Mouse (Mus musculus) urinary bladder, postnatal 10 days (tissue): Measurements from ENCODE around the gene Nck1.

Source experiments
- DNase-seq: peaks from one replicate; pipeline ENCODE4 v3.0.0; 2022; ENCODE audit warnings: low spot score

The Nck1 gene

GRCm38 (mm10) chr9:100469681-100470080, 76.3 kb downstream of the Nck1 start:
- DNase-seq = no peak

GRCm38 (mm10) chr9:100468151-100468550, 77.8 kb downstream of the Nck1 start:
- no peak for DNase-seq

GRCm38 (mm10) chr9:100467653-100468052, 78.3 kb downstream of the Nck1 start:
- no peak for DNase-seq

GRCm38 (mm10) chr9:100466743-100467142, 79.2 kb downstream of the Nck1 start:
- no peak for DNase-seq

- DNase-seq = no peak
Observed at GRCm38 (mm10) chr9:100465988-100466387, 79.9 kb downstream of the Nck1 start.

- DNase-seq = no peak
Observed at GRCm38 (mm10) chr9:100465380-100465779, 80.6 kb downstream of the Nck1 start.

GRCm38 (mm10) chr9:100463771-100464170, 82.2 kb downstream of the Nck1 start:
- no peak for DNase-seq

- no peak for DNase-seq
Observed at GRCm38 (mm10) chr9:100462098-100462497, 83.8 kb downstream of the Nck1 start.

- no peak for DNase-seq
Observed at GRCm38 (mm10) chr9:100461671-100462070, 84.3 kb downstream of the Nck1 start.

- no peak for DNase-seq
Observed at GRCm38 (mm10) chr9:100460203-100460602, 85.7 kb downstream of the Nck1 start.

- DNase-seq = no peak
Observed at GRCm38 (mm10) chr9:100457971-100458681, 87.8 kb downstream of the Nck1 start.

- DNase-seq = no peak
Observed at GRCm38 (mm10) chr9:100454664-100454993, 91.3 kb downstream of the Nck1 start.

GRCm38 (mm10) chr9:100453944-100454663, 91.8 kb downstream of the Nck1 start:
- no peak for DNase-seq

- no peak for DNase-seq
Observed at GRCm38 (mm10) chr9:100452432-100452831, 93.5 kb downstream of the Nck1 start.

- DNase-seq = no peak
Observed at GRCm38 (mm10) chr9:100446059-100446686, 99.8 kb downstream of the Nck1 start.
